Mouse (Mus musculus) lung, postnatal 0 days (tissue): ENCODE measurements around the gene Gpc6. TPM values are rescaled to one million over a fixed set of nuclear protein-coding genes. Genes with fewer than 3 reads are reported as not detected.

Experiments used
- ATAC-seq: fragments of 200-750 bp; cut with Nextera tagmentation; 2 replicates; pipeline ENCODE4 v1.8.0; 2017; ENCODE audit warnings: moderate library complexity
- DNase-seq: peaks from one replicate; pipeline ENCODE4 v3.0.0-alpha.2; 2016; ENCODE audit warnings: low spot score
- H3K27ac ChIP-seq: fragments of 300-500 bp; sonication (generic); 2 replicates; pipeline ENCODE4 v1.5.1; 2014; ENCODE audit warnings: antibody characterized with exemption, mild to moderate bottlenecking, low read length, mixed read lengths
- H3K27me3 ChIP-seq: fragments of 300-500 bp; sonication (generic); replicated peaks from 2 replicates; pipeline ENCODE4 v1.6.1; 2014; ENCODE audit warnings: low read length, mixed read lengths; ENCODE audit not compliant: insufficient read depth
- H3K36me3 ChIP-seq: fragments of 300-500 bp; sonication (generic); 2 replicates; pipeline ENCODE4 v1.6.1; 2014; ENCODE audit warnings: low read length, mixed read lengths; ENCODE audit not compliant: insufficient read depth
- H3K4me1 ChIP-seq: fragments of 300-500 bp; sonication (generic); 2 replicates; pipeline ENCODE4 v1.6.1; 2014; ENCODE audit warnings: antibody characterized with exemption, low read depth, low read length, mixed read lengths; ENCODE audit not compliant: insufficient read depth
- H3K4me2 ChIP-seq: fragments of 300-500 bp; sonication (generic); replicated peaks from 2 replicates; pipeline ENCODE4 v1.6.1; 2014; ENCODE audit warnings: low read depth, mild to moderate bottlenecking, low read length, moderate library complexity, mixed read lengths
- H3K4me3 ChIP-seq: fragments of 300-500 bp; sonication (generic); 2 replicates; pipeline ENCODE4 v1.5.1; 2014; ENCODE audit warnings: low read depth, low read length
- H3K9ac ChIP-seq: fragments of 300-500 bp; sonication (generic); replicated peaks from 2 replicates; pipeline ENCODE4 v1.6.1; 2014; ENCODE audit warnings: low read depth, mild to moderate bottlenecking
- H3K9me3 ChIP-seq: fragments of 300-500 bp; sonication (generic); 2 replicates; pipeline ENCODE4 v1.6.1; 2016; ENCODE audit warnings: low read length, mixed read lengths
- CTCF ChIP-seq: IDR thresholded peaks from 2 replicates; pipeline ENCODE4 v1.5.1; 2016; ENCODE audit warnings: antibody characterized with exemption, mild to moderate bottlenecking
- EP300 ChIP-seq: IDR thresholded peaks from 2 replicates; pipeline ENCODE4 v1.6.1; 2016; ENCODE audit warnings: antibody characterized with exemption, mild to moderate bottlenecking, control low read depth
- whole genome bisulfite sequencing: fragments of 180-500 bp; shearing (Covaris S2); extraction: QIAGEN DNeasy Blood & Tissue Kit; methylation state at CpG from one replicate; pipeline ENCODE4 v1.1.7; 2014; 5-methylcytosine and 5-hydroxymethylcytosine counted together
- polyA plus RNA-seq: library from polyadenylated mRNA; unstranded; fragments of >200 nt; fragmentation: Nextera tagmentation; extraction: Ambion mirVana; gene quantifications from 2 replicates; pipeline ENCODE4 v1.2.1, GENCODE M21; 2015

The Gpc6 gene
- polyA plus RNA-seq, 1 experiment from 2014 or later, result 3.1 TPM

DNA sequence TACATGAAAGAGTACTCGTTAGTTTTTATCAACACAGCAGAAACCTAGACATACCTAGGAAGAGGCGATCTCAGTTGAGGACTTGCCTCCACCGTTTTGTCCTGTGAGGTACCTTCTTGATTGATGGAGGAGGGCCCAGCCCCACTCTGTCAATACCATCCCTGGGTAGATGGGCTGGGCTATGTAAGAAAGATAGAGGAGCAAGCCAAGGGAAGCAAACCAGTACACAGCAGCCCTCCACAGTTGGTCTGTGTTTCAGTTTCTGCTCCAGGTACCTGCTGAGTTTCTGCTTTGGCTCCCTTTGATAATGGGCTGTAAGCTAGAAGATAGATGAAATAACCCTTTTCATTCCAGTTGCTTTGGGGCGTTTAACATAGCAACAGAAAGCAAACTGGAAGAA is 916.1 kb downstream of the Gpc6 start:
- Histone ChIP-seq H3K9ac (no peak overlapping the region), H3K27me3 (no peaks in the 10 kb centered on the region), H3K36me3 (no peaks in the 10 kb centered on the region), H3K9me3 (no peaks in the 10 kb centered on the region), H3K4me2 (no peak overlapping the region), H3K4me3 (no peak overlapping the region), H3K27ac (no peak overlapping the region), H3K4me1 (peaks cover 2% of the 10 kb centered on the region; the same call in 1 of the 2 replicates)
- ATAC-seq (no peak), DNase-seq (no peak)
- TF ChIP-seq EP300 (no peak), CTCF (no peak)
- 62% methylated on average over 4 of the region's 4 CpGs for WGBS

DNA sequence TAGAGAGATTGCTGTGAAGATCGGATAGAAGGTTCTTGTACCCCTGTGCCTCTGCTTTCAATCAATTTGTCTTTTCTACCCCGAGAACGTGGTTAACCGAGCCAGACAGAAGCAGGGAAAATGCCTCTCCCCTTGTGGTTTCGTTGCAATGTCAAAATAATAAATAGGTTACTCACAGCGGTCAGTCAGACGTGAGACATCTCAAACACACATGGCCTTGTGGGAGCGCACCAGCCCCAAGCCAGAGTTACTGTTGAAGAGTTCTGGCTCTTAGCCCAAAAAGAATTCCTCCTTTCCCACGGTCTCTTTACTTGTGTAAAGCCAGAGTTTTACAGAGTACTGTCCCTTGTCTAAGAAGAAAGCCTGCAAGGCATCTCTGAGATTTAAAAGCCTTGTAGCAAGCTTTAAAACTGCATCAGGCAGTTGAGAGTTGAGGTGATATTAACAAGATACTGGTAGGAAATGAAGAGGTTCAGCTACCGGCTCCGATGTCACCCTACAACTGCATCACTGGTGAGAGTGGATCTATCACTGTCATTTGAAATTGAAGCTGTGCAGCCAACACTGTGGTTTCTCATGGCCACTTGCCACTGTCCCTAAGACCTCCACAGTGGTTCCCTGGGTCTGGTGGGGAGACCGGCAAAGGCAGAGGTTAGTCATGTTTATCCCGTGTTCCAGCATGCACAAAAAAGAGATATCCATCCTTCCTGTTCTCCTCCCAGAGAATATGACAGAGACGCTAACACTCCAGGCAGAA is 916.9 kb downstream of the Gpc6 start:
- no peak overlapping the region for H3K4me3 ChIP-seq
- no peaks in the 10 kb centered on the region for H3K9me3 ChIP-seq
- H3K27me3 ChIP-seq, result no peaks in the 10 kb centered on the region
- no peak overlapping the region for H3K9ac ChIP-seq
- DNase-seq, result peak; percentile 31
- H3K36me3 ChIP-seq, result no peaks in the 10 kb centered on the region
- no peak overlapping the region for H3K4me2 ChIP-seq
- peaks cover 2% of the 10 kb centered on the region; the same call in 1 of the 2 replicates for H3K4me1 ChIP-seq
- TF ChIP-seq CTCF, result no peak
- TF ChIP-seq EP300, result no peak
- WGBS, result 51% methylated on average over 14 of the region's 14 CpGs
- peak; percentile 43; the same call in 1 of the 2 replicates for ATAC-seq
- H3K27ac ChIP-seq, result no peak overlapping the region

DNA sequence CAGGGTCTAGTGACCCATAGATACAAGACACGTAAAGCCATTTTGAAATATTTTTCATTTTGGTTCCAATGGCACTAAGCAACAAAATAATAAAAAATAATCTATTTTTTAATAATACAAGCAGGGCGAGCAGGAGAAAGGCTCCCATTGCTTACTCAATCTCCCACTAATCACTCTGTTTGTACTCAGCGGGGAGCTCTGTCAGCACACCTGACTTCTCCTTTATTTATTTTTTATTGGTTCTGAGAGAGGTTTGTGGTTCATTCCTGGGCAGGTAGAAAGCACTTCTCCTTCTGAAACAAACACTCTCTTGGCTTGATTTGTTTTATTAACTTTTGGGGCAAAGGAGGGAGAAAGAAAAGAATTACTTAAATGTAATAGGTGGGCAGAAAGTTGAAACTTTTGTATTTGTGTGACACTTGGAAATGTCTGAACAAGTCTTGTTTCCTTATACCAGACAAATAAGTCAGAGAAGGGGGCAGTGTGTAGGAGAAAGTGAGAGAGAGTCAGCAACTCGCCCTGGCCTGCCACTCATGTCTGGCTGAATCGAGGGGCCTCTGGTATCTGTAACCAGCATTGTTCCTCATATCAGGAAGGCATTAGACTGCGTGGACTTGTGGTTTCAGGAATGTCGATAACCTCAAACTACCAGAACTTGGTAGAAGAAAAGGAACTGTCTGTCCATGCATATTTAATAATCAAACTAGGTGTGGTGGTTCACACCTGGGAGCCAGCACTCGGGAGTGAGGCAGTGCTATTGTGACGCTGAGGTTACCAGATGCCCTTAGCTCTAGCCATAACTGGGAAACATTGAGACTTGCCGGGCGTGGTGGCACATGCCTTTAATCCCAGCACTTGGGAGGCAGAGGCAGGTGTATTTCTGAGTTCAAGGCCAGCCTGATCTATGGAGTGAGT is 924.7 kb downstream of the Gpc6 start:
- ATAC-seq (peak; percentile 38; the same call in 1 of the 2 replicates), DNase-seq (peak; percentile 25)
- Histone ChIP-seq H3K9ac (no peak overlapping the region), H3K27me3 (no peaks in the 10 kb centered on the region), H3K9me3 (no peaks in the 10 kb centered on the region), H3K4me1 (no peaks in the 10 kb centered on the region), H3K4me3 (no peak overlapping the region), H3K36me3 (no peaks in the 10 kb centered on the region), H3K4me2 (no peak overlapping the region), H3K27ac (no peak overlapping the region)
- 66% methylated on average over 11 of the region's 11 CpGs for WGBS
- TF ChIP-seq CTCF (no peak), EP300 (no peak)

DNA sequence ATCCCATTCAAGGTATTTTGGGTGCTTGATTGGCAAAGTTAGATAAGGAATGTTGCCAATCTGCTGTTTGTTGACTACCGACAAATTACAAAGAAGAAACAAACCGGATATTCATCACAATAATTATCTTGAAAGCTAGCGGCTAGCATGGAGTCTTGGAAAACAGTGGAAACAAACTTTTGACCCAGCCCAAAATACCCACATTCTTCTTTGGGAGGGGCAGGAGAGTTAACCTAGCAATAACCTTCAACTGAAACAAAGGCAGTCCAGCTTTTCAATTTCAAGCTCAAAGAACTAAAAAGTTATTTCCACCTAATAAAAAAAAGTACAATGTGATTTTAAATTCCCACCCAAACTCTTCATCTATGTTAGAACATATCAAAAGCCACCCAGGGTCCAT is 927.2 kb downstream of the Gpc6 start:
- no peak for TF ChIP-seq CTCF
- TF ChIP-seq EP300, result no peak
- no peak overlapping the region for H3K4me3 ChIP-seq
- no peak overlapping the region for H3K9ac ChIP-seq
- DNase-seq (no peak), ATAC-seq (no peak)
- no peak overlapping the region for H3K27ac ChIP-seq
- H3K4me1 ChIP-seq, result no peaks in the 10 kb centered on the region
- H3K9me3 ChIP-seq, result no peaks in the 10 kb centered on the region
- H3K27me3 ChIP-seq, result no peaks in the 10 kb centered on the region
- no peaks in the 10 kb centered on the region for H3K36me3 ChIP-seq
- WGBS, result 83% methylated on average over 3 of the region's 3 CpGs
- no peak overlapping the region for H3K4me2 ChIP-seq

DNA sequence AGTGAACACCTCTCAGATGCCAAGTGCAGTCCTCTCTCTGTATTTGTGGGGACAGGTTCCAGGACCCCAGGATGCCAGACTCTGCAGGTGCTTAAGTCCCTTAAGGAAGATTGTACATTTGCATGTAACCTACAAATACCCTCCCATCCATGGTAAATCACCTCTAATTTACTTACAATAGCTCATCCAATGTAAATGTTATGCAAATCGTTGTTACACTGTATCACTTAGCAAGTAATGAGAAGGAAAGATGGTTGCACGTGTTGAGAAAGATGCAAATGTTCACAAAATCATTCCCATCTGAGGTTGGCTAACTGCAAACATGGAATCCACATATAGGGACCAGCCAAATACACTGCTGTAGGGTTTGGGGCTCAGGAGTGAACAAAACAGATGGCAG is 927.7 kb downstream of the Gpc6 start:
- TF ChIP-seq CTCF (no peak), EP300 (no peak)
- H3K9ac ChIP-seq, result no peak overlapping the region
- no peak overlapping the region for H3K4me3 ChIP-seq
- ATAC-seq, result no peak
- H3K36me3 ChIP-seq, result no peaks in the 10 kb centered on the region
- 84% methylated on average over 2 of the region's 2 CpGs for WGBS
- H3K9me3 ChIP-seq, result no peaks in the 10 kb centered on the region
- no peak overlapping the region for H3K4me2 ChIP-seq
- H3K4me1 ChIP-seq, result no peaks in the 10 kb centered on the region
- no peak for DNase-seq
- H3K27ac ChIP-seq, result no peak overlapping the region
- no peaks in the 10 kb centered on the region for H3K27me3 ChIP-seq

DNA sequence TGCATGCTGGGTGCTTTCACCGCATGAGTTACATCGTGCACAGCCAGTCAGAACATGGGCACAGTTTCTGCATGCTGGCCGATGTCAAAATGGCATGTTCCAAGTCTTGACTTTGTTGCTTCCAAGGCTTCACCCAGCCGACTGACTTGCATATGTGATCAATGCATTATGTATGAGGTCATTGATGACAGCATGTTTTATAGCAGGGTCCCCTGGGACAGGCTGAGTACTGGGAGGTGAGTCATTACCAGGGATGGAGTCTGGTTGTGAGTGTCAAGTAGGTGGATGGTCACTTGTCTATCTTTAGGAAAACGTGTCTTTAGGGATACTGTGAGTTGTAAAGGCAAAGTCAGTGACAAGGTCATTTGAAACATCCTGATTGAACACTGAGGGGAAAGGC is 929.4 kb downstream of the Gpc6 start:
- TF ChIP-seq CTCF (no peak), EP300 (no peak)
- 87% methylated on average over 5 of the region's 5 CpGs for WGBS
- Histone ChIP-seq H3K9ac (no peak overlapping the region), H3K4me2 (no peak overlapping the region), H3K4me1 (no peaks in the 10 kb centered on the region), H3K4me3 (no peak overlapping the region), H3K27ac (no peak overlapping the region), H3K27me3 (no peaks in the 10 kb centered on the region), H3K9me3 (no peaks in the 10 kb centered on the region), H3K36me3 (no peaks in the 10 kb centered on the region)
- DNase-seq (no peak), ATAC-seq (no peak)
